Mouse (Mus musculus): ENCODE measurements around the gene Olfr1239.

The Olfr1239 gene

GRCm38 (mm10) chr2:89420307-89420706, at the start of gene Olfr1239:
TSS of gene Olfr1239 (minus strand) at chr2:89420407.
- no peak for DNase-seq

- no peak for DNase-seq
Observed at GRCm38 (mm10) chr2:89442900-89443299, 22.7 kb upstream of the Olfr1239 start, which contains the start of gene Olfr1240. TSS of gene Olfr1240 (minus strand) at chr2:89443000.

- no peak for DNase-seq
Observed at GRCm38 (mm10) chr2:89414557-89414956, 5.7 kb downstream of the Olfr1239 start.

GRCm38 (mm10) chr2:89409576-89409975, 10.6 kb downstream of the Olfr1239 start, which contains the start of gene Olfr1238:
TSS of gene Olfr1238 (minus strand) at chr2:89409676.
- DNase-seq = no peak

- DNase-seq = no peak
Observed at GRCm38 (mm10) chr2:89400882-89401281, 19.3 kb downstream of the Olfr1239 start.

Measured in thymus, postnatal 36 days (tissue).